Mouse (Mus musculus) cortical plate, adult 2 months (tissue): ENCODE measurements around the gene Olfr628.
"Not testable (repeated sequence)": the region's sequence is repeated elsewhere in the genome, so short reads cannot be mapped to it uniquely, and the experiment has no call there.

ENCODE experiments used
- CTCF ChIP-seq: fragments of 200-500 bp; IDR thresholded peaks from 2 replicates; pipeline ENCODE4 v1.5.1; 2011; ENCODE audit warnings: mild to moderate bottlenecking, control low read depth, low read length; ENCODE audit not compliant: insufficient read depth; ENCODE audit errors: extremely low read depth
- POLR2A ChIP-seq: fragments of 200-500 bp; IDR thresholded peaks from 2 replicates; pipeline ENCODE4 v1.6.1; 2011; ENCODE audit warnings: mild to moderate bottlenecking, low read length, control low read depth; ENCODE audit not compliant: insufficient read depth; ENCODE audit errors: extremely low read depth

DNA sequence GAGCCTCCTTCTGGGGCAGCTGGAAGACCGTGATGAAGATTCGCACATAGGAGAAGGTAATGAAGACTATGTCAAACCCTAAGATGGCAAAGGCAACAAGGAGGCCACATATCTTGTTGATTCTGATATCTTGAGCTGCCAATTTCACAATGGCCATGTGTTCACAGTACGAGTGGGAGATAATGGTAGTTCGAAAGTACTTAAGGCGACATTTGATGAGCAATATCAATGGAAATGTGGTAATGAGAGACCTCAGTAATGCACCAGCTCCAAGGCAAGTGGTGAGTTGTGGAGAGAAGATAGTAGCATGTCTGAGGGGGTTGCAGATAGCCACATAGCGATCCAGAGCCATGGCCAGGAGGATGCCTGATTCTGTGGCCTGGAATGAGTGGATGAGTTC, 37.5 kb downstream of the Olfr628 start:
- TF ChIP-seq CTCF, POLR2A: not testable (repeated sequence)
